Mouse (Mus musculus): ENCODE measurements around the gene Plekha5.

- TF ChIP-seq POLR2A (IDR thresholded peaks at IDR 0.05; ENCODE audit: low read depth, low read length) (no peak), CTCF (IDR thresholded peaks at IDR 0.05; ENCODE audit: extremely low read depth, insufficient read length, insufficient replicate concordance, low read depth, low read length) (no peak)
Measured at GRCm38 (mm10) chr6:140514205-140515110, 90.6 kb downstream of the Plekha5 start.
